Mouse (Mus musculus) midbrain, embryonic 14.5 days (tissue): ENCODE measurements around the gene Wfdc3. TPM values are rescaled to one million over a fixed set of nuclear protein-coding genes. Genes with fewer than 3 reads are reported as not detected.
A peak's percentile ranks its signal among the peaks of the same experiment; 100 is the strongest.

Experiments used
- ATAC-seq: fragments of 200-750 bp; cut with Nextera tagmentation; 2 replicates; pipeline ENCODE4 v1.8.0; 2017; ENCODE audit warnings: moderate number of reproducible peaks, moderate library complexity; ENCODE audit not compliant: low FRiP score, low TSS enrichment
- DNase-seq: peaks from one replicate; pipeline ENCODE4 v3.0.0-alpha.2; 2015
- H3K27ac ChIP-seq: fragments of 300-500 bp; sonication (generic); replicated peaks from 2 replicates; pipeline ENCODE4 v1.5.1; 2014; ENCODE audit warnings: mild to moderate bottlenecking, low read depth, low read length, moderate library complexity
- H3K27me3 ChIP-seq: fragments of 300-500 bp; sonication (generic); 2 replicates; pipeline ENCODE4 v1.6.1; 2014; ENCODE audit warnings: low read length, control low read depth, mixed read lengths; ENCODE audit not compliant: control insufficient read depth, insufficient read depth
- H3K36me3 ChIP-seq: fragments of 300-500 bp; sonication (generic); 2 replicates; pipeline ENCODE4 v1.6.1; 2014; ENCODE audit warnings: low read length, control low read depth; ENCODE audit not compliant: control insufficient read depth, insufficient read depth
- H3K4me1 ChIP-seq: fragments of 300-500 bp; sonication (generic); 2 replicates; pipeline ENCODE4 v1.6.1; 2014; ENCODE audit warnings: mild to moderate bottlenecking, antibody characterized with exemption, low read length, control low read depth; ENCODE audit not compliant: control insufficient read depth, insufficient read depth
- H3K4me2 ChIP-seq: fragments of 300-500 bp; sonication (generic); 2 replicates; pipeline ENCODE4 v1.6.1; 2014; ENCODE audit warnings: mild to moderate bottlenecking, low read length, moderate library complexity
- H3K4me3 ChIP-seq: fragments of 300-500 bp; sonication (generic); replicated peaks from 2 replicates; pipeline ENCODE4 v1.5.1; 2014; ENCODE audit warnings: low read depth, low read length
- H3K9ac ChIP-seq: fragments of 300-500 bp; sonication (generic); replicated peaks from 2 replicates; pipeline ENCODE4 v1.6.1; 2014; ENCODE audit warnings: mild to moderate bottlenecking, low read length, moderate library complexity
- H3K9me3 ChIP-seq: fragments of 300-500 bp; sonication (generic); 2 replicates; pipeline ENCODE4 v1.6.1; 2016; ENCODE audit warnings: low read length, control low read depth, mixed read lengths; ENCODE audit not compliant: control insufficient read depth
- WGBS: fragments of 180-500 bp; shearing (Covaris S2); extraction: QIAGEN DNeasy Blood & Tissue Kit; methylation state at CpG from one replicate; pipeline ENCODE4 v1.1.7; 2014; 5-methylcytosine and 5-hydroxymethylcytosine counted together
- polyA plus RNA-seq: library from polyadenylated mRNA; unstranded; fragments of >200 nt; fragmentation: Nextera tagmentation; extraction: Ambion mirVana; gene quantifications from 2 replicates; pipeline ENCODE4 v1.2.1, GENCODE M21; 2014

The Wfdc3 gene
- polyA plus RNA-seq, 1 experiment from 2014 or later: 1.1 TPM

GRCm38 (mm10) chr2:164787779-164788178 lies 42.0 kb upstream of the Wfdc3 start:
- Histone ChIP-seq H3K36me3 (peaks cover 26% of the 10 kb centered on the region), H3K27me3 (no peaks in the 10 kb centered on the region), H3K9ac (no peak overlapping the region), H3K9me3 (no peaks in the 10 kb centered on the region), H3K4me2 (no peak overlapping the region), H3K4me1 (peaks cover 3% of the 10 kb centered on the region; the same call in 1 of the 2 replicates), H3K27ac (no peak overlapping the region), H3K4me3 (no peak overlapping the region)
- WGBS: 83% methylated on average over 10 of the region's 10 CpGs
- DNase-seq (no peak), ATAC-seq (no peak)

GRCm38 (mm10) chr2:164787032-164787431 lies 41.3 kb upstream of the Wfdc3 start:
- no peak for DNase-seq
- Histone ChIP-seq H3K9me3 (no peaks in the 10 kb centered on the region), H3K4me1 (peaks cover 3% of the 10 kb centered on the region; the same call in 1 of the 2 replicates), H3K4me3 (no peak overlapping the region; the same call in 1 of the 2 replicates), H3K27ac (no peak overlapping the region), H3K9ac (no peak overlapping the region; the same call in 1 of the 2 replicates), H3K36me3 (peaks cover 18% of the 10 kb centered on the region), H3K27me3 (no peaks in the 10 kb centered on the region), H3K4me2 (peak overlapping the region; percentile 89)
- WGBS: 90% methylated on average over 3 of the region's 3 CpGs
- no peak for ATAC-seq

- WGBS: 12% methylated on average over 15 of the region's 15 CpGs
- Histone ChIP-seq H3K36me3 (peaks cover 12% of the 10 kb centered on the region), H3K4me2 (peak overlapping the region; percentile 89), H3K9ac (peak overlapping the region; percentile 78), H3K4me1 (peaks cover 3% of the 10 kb centered on the region; the same call in 1 of the 2 replicates), H3K27me3 (no peaks in the 10 kb centered on the region), H3K27ac (peak overlapping the region; percentile 57; the same call in 1 of the 2 replicates), H3K9me3 (no peaks in the 10 kb centered on the region), H3K4me3 (peak overlapping the region; percentile 62)
- no peak for DNase-seq
- 0 out of 2 replicates have a peak, but pooled peaks have one; percentile 1 for ATAC-seq
Measured at GRCm38 (mm10) chr2:164786388-164786885, 40.7 kb upstream of the Wfdc3 start.

GRCm38 (mm10) chr2:164785481-164786387 lies 40.0 kb upstream of the Wfdc3 start, which contains the start of gene Snx21:
TSS of gene Snx21 (plus strand) at chr2:164785823.
- WGBS: under 1% methylated on average over 86 of the region's 89 CpGs
- DNase-seq (peak; percentile 89), ATAC-seq (peak; percentile 89)
- H3K27ac ChIP-seq: peak within 1 kb of the TSS; percentile 57
- H3K27me3 ChIP-seq: no peaks in the 10 kb centered on the region
- peaks cover 11% of the 10 kb centered on the region for H3K36me3 ChIP-seq
- peaks cover 3% of the 10 kb centered on the region; the same call in 1 of the 2 replicates for H3K4me1 ChIP-seq
- H3K9me3 ChIP-seq: no peaks in the 10 kb centered on the region
- peak within 1 kb of the TSS; percentile 62 for H3K4me3 ChIP-seq
- H3K9ac ChIP-seq: peak within 1 kb of the TSS; percentile 78
- H3K4me2 ChIP-seq: peak within 1 kb of the TSS; percentile 89

GRCm38 (mm10) chr2:164784869-164785420 lies 39.2 kb upstream of the Wfdc3 start:
- H3K4me2 ChIP-seq: peak overlapping the region; percentile 89
- peak overlapping the region; percentile 78; the same call in 1 of the 2 replicates for H3K9ac ChIP-seq
- peak overlapping the region; percentile 57; the same call in 1 of the 2 replicates for H3K27ac ChIP-seq
- H3K36me3 ChIP-seq: peaks cover 10% of the 10 kb centered on the region
- H3K9me3 ChIP-seq: no peaks in the 10 kb centered on the region
- peaks cover 3% of the 10 kb centered on the region; the same call in 1 of the 2 replicates for H3K4me1 ChIP-seq
- ATAC-seq (no peak), DNase-seq (no peak)
- H3K4me3 ChIP-seq: peak overlapping the region; percentile 62
- WGBS: 13% methylated on average over 7 of the region's 7 CpGs
- H3K27me3 ChIP-seq: no peaks in the 10 kb centered on the region

GRCm38 (mm10) chr2:164783926-164784581 lies 38.3 kb upstream of the Wfdc3 start:
- 79% methylated on average over 7 of the region's 7 CpGs for WGBS
- Histone ChIP-seq H3K27ac (no peak overlapping the region), H3K9me3 (no peaks in the 10 kb centered on the region), H3K36me3 (peaks cover 5% of the 10 kb centered on the region; the same call in 1 of the 2 replicates), H3K27me3 (no peaks in the 10 kb centered on the region), H3K9ac (no peak overlapping the region), H3K4me2 (no peak overlapping the region), H3K4me1 (peaks cover 3% of the 10 kb centered on the region; the same call in 1 of the 2 replicates), H3K4me3 (no peak overlapping the region)
- ATAC-seq: no peak
- DNase-seq: no peak

- no peak overlapping the region for H3K9ac ChIP-seq
- H3K36me3 ChIP-seq: no peaks in the 10 kb centered on the region
- H3K27ac ChIP-seq: no peak overlapping the region
- ATAC-seq (no peak), DNase-seq (no peak)
- no peaks in the 10 kb centered on the region for H3K9me3 ChIP-seq
- no peak overlapping the region for H3K4me2 ChIP-seq
- no peaks in the 10 kb centered on the region for H3K27me3 ChIP-seq
- H3K4me3 ChIP-seq: no peak overlapping the region
- H3K4me1 ChIP-seq: peaks cover 3% of the 10 kb centered on the region; the same call in 1 of the 2 replicates
- WGBS: 76% methylated on average over 4 of the region's 4 CpGs
Measured at GRCm38 (mm10) chr2:164781876-164782275, 36.1 kb upstream of the Wfdc3 start.

- WGBS: 71% methylated on average over 8 of the region's 8 CpGs
Measured at GRCm38 (mm10) chr2:164779481-164780086, 33.9 kb upstream of the Wfdc3 start, which contains the start of gene Tnnc2. TSS of gene Tnnc2 (minus strand) at chr2:164779967.

More at GRCm38 (mm10) chr2:164779481-164780086, 33.9 kb upstream of the Wfdc3 start, which contains the start of gene Tnnc2:
- no peak for ATAC-seq
- DNase-seq: no peak
- Histone ChIP-seq H3K36me3 (no peaks in the 10 kb centered on the region), H3K4me3 (no peak within 1 kb of the TSS), H3K9me3 (no peaks in the 10 kb centered on the region), H3K4me2 (no peak within 1 kb of the TSS), H3K9ac (no peak within 1 kb of the TSS), H3K27ac (no peak within 1 kb of the TSS), H3K4me1 (no peaks in the 10 kb centered on the region), H3K27me3 (no peaks in the 10 kb centered on the region)
